ENCODE assay signal across 35 mouse cellular contexts in the genomic region with DNA sequence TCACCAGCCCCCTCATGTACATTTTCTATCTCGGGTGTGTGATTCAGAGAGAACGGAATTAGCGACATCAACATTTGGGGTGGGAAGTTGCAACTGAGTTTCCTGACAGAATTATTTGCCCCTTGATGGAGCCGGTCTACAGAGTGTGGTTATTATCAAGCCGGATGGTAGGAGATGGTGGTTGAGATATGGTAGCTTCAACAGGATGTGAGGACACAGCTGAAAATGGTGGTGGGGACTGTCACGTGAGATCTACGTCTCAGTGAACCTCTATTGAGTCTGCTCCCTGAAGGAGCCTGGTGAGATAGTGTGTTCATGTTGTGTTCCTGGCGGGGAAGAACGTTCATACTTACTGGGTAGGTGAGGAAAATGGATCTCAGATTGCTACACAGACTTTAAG. TPM values are rescaled to one million over a fixed set of nuclear protein-coding genes. Genes with fewer than 3 reads are reported as not detected.
DNase-seq lines count a peak whose midpoint lies in the region; ATAC-seq and TF ChIP-seq lines count a peak whose summit lies in the region.
"Had no signal": no experiment of that assay in that cellular context is flagged by ENCODE, and none has a peak within 500 bp of the region (broad histone marks: within the 10 kb centered on the region; RNA-seq: fewer than 3 reads in every experiment).

No protein-coding gene starts in this region.

- no peak overlapping the region for H3K9ac ChIP-seq in intestine, embryonic 14.5 days (ENCODE audit: low read length)
- H3K9ac ChIP-seq in intestine, postnatal 0 days (ENCODE audit: low read depth, low read length), result no peak overlapping the region
- H3K9ac ChIP-seq in midbrain, embryonic 14.5 days (replicated peaks; ENCODE audit: low read length), result no peak overlapping the region
- H3K9ac ChIP-seq: forebrain, embryonic 13.5 days; heart, embryonic 12.5 days; hindbrain, embryonic 14.5 days; limb, embryonic 15.5 days; liver, embryonic 13.5 days had no signal

- no peaks in the 10 kb centered on the region for H3K79me2 ChIP-seq in C2C12 (ENCODE audit: control insufficient read depth, insufficient read depth)

- H3K4me1 ChIP-seq in intestine, embryonic 14.5 days (replicated peaks; ENCODE audit: control insufficient read depth, insufficient read depth, low read length), result no peaks in the 10 kb centered on the region
- H3K4me1 ChIP-seq in intestine, postnatal 0 days (replicated peaks; ENCODE audit: control insufficient read depth, insufficient read depth, low read length), result no peaks in the 10 kb centered on the region; the same call in 1 of the 2 replicates
- no peaks in the 10 kb centered on the region for H3K4me1 ChIP-seq in midbrain, embryonic 14.5 days (ENCODE audit: control insufficient read depth, insufficient read depth, low read length)
- H3K4me1 ChIP-seq: forebrain, embryonic 13.5 days; limb, embryonic 10.5 days; limb, embryonic 15.5 days; liver, embryonic 13.5 days had no signal

- TF ChIP-seq CTCF in intestine, postnatal 0 days (IDR thresholded peaks at IDR 0.05; ENCODE audit: low read depth), result no peak
- TF ChIP-seq CTCF in C2C12 (IDR thresholded peaks at IDR 0.05; ENCODE audit: control insufficient read depth, insufficient read depth, insufficient read length), result no peak

- H3K79me3 ChIP-seq in C2C12 (ENCODE audit: low read depth), result peaks cover 2% of the 10 kb centered on the region

- no peaks in the 10 kb centered on the region for H3K27me3 ChIP-seq in intestine, embryonic 14.5 days (replicated peaks; ENCODE audit: control insufficient read depth, insufficient read depth, low read length)
- no peaks in the 10 kb centered on the region for H3K27me3 ChIP-seq in intestine, postnatal 0 days (replicated peaks; ENCODE audit: control insufficient read depth, insufficient read depth, low read length)
- H3K27me3 ChIP-seq in C2C12 (ENCODE audit: control insufficient read depth, insufficient read depth, insufficient read length), result no peaks in the 10 kb centered on the region
- H3K27me3 ChIP-seq in midbrain, embryonic 14.5 days (ENCODE audit: control insufficient read depth, insufficient read depth, low read length), result no peaks in the 10 kb centered on the region
- H3K27me3 ChIP-seq: forebrain, embryonic 13.5 days; heart, embryonic 12.5 days; limb, embryonic 15.5 days; liver, embryonic 13.5 days had no signal

- no peak for ATAC-seq in intestine, embryonic 14.5 days (replicated peaks; ENCODE audit: low FRiP score, low TSS enrichment, low read depth)
- ATAC-seq in intestine, postnatal 0 days, result no peak
- peak; percentile 28; the same call in 1 of the 2 replicates for ATAC-seq in megakaryocyte, adult 5-6 weeks (ENCODE audit: poor library complexity, severe bottlenecking)
- no peak for ATAC-seq in midbrain, embryonic 14.5 days (ENCODE audit: low FRiP score, low TSS enrichment)
- ATAC-seq: CD4-positive, CD25-positive, alpha-beta regulatory T cell, adult 4 months; forebrain, embryonic 13.5 days; inflammation-experienced regulatory T-cells, adult 6 months had no signal

- WGBS in intestine, embryonic 14.5 days, result 94% methylated on average over 9 of the region's 9 CpGs
- 93% methylated on average over 9 of the region's 9 CpGs for WGBS in intestine, postnatal 0 days
- WGBS in midbrain, embryonic 14.5 days, result 95% methylated on average over 9 of the region's 9 CpGs

- H3ac ChIP-seq in C2C12 (ENCODE audit: control insufficient read depth, insufficient read length, low read depth), result no peak overlapping the region

- H3K9me3 ChIP-seq in intestine, embryonic 14.5 days (ENCODE audit: control insufficient read depth, low read length), result no peaks in the 10 kb centered on the region
- H3K9me3 ChIP-seq in intestine, postnatal 0 days (ENCODE audit: control insufficient read depth), result no peaks in the 10 kb centered on the region
- no peaks in the 10 kb centered on the region for H3K9me3 ChIP-seq in midbrain, embryonic 14.5 days (ENCODE audit: control insufficient read depth, low read length)
- H3K9me3 ChIP-seq: forebrain, embryonic 13.5 days; heart, embryonic 12.5 days; limb, embryonic 10.5 days; limb, embryonic 15.5 days; liver, embryonic 13.5 days had no signal

- H3K36me3 ChIP-seq in intestine, embryonic 14.5 days (ENCODE audit: control insufficient read depth, insufficient read depth, low read length), result no peaks in the 10 kb centered on the region
- H3K36me3 ChIP-seq in intestine, postnatal 0 days (ENCODE audit: control insufficient read depth, insufficient read depth), result no peaks in the 10 kb centered on the region
- no peaks in the 10 kb centered on the region for H3K36me3 ChIP-seq in C2C12 (ENCODE audit: control insufficient read depth, insufficient read depth)
- 0 out of 2 replicates have a peak, but pooled peaks cover 4% of the 10 kb centered on the region for H3K36me3 ChIP-seq in midbrain, embryonic 14.5 days (ENCODE audit: control insufficient read depth, insufficient read depth, low read length)
- H3K36me3 ChIP-seq: heart, embryonic 12.5 days; limb, embryonic 15.5 days; liver, embryonic 13.5 days had no signal

- no peak overlapping the region for H3K27ac ChIP-seq in intestine, embryonic 14.5 days (ENCODE audit: low read depth)
- no peak overlapping the region for H3K27ac ChIP-seq in intestine, postnatal 0 days (ENCODE audit: low read depth, low read length)
- H3K27ac ChIP-seq in midbrain, embryonic 14.5 days (replicated peaks; ENCODE audit: low read depth, low read length), result no peak overlapping the region
- H3K27ac ChIP-seq: forebrain, embryonic 13.5 days; heart, adult 2 months; hindbrain, embryonic 14.5 days; limb, embryonic 10.5 days; limb, embryonic 15.5 days; liver, embryonic 13.5 days had no signal

- peak; percentile 12 for DNase-seq in intestine, embryonic 14.5 days (ENCODE audit: low spot score)
- DNase-seq in thymus, postnatal 25 days, result peak; percentile 10
- no peak for DNase-seq in midbrain, embryonic 14.5 days
- DNase-seq in c-Kit-positive CD71-positive TER-119-positive erythroid progenitor cells, embryonic 14.5 days (ENCODE audit: low spot score), result no peak
- DNase-seq: adrenal gland, postnatal 25 days; cerebellum, adult 2 months; cerebellum, postnatal 14 days; gastrocnemius, postnatal 25 days; heart, adult 2 months; kidney, postnatal 4 days; liver, embryonic 13.5 days; lung, adult 2 months; lung, postnatal 10 days; retina, postnatal 1 day; right cerebral cortex, postnatal 14 days had no signal

- no peak overlapping the region for H3K4me2 ChIP-seq in intestine, embryonic 14.5 days (ENCODE audit: low read length)
- H3K4me2 ChIP-seq in intestine, postnatal 0 days (replicated peaks; ENCODE audit: low read depth), result no peak overlapping the region
- H3K4me2 ChIP-seq in midbrain, embryonic 14.5 days (ENCODE audit: low read length), result no peak overlapping the region
- H3K4me2 ChIP-seq: forebrain, embryonic 13.5 days; heart, embryonic 12.5 days; hindbrain, embryonic 14.5 days; limb, embryonic 15.5 days; liver, embryonic 13.5 days; midbrain, embryonic 11.5 days had no signal

- H3K4me3 ChIP-seq in intestine, embryonic 14.5 days (ENCODE audit: low read depth, low read length), result no peak overlapping the region
- no peak overlapping the region for H3K4me3 ChIP-seq in intestine, postnatal 0 days (ENCODE audit: low read depth, low read length)
- no peak overlapping the region for H3K4me3 ChIP-seq in C2C12 (ENCODE audit: insufficient read depth, poor library complexity, severe bottlenecking)
- no peak overlapping the region for H3K4me3 ChIP-seq in midbrain, embryonic 14.5 days (replicated peaks; ENCODE audit: low read depth, low read length)
- H3K4me3 ChIP-seq: forebrain, embryonic 13.5 days; heart, adult 2 months; heart, embryonic 12.5 days; limb, embryonic 10.5 days; limb, embryonic 15.5 days; liver, embryonic 13.5 days had no signal

TF ChIP-seq in C2C12, 6 proteins besides CTCF, POLR2A, EP300 and RAD21:
- TF ChIP-seq FOSL1 (IDR thresholded peaks at IDR 0.05; ENCODE audit: insufficient read depth, low read length, poor library complexity, severe bottlenecking) (no peak), USF1 (IDR thresholded peaks at IDR 0.05; ENCODE audit: low read depth) (peak; percentile 50)

RNA-seq across cellular contexts. Expression of gene Ildr2, which starts 13.0 kb away (rescaled TPM):
- 0.60 and 1.0 TPM in 2 replicates for polyA plus RNA-seq in intestine, embryonic 14.5 days (2014; fragmentation: Nextera tagmentation; extraction: Ambion mirVana)
- 0.43 and 0.60 TPM in 2 replicates for polyA plus RNA-seq in intestine, postnatal 0 days (2015; fragmentation: Nextera tagmentation; extraction: Ambion mirVana)
- polyA plus RNA-seq in C2C12 (2012; fragmentation: generic; extraction: Trizol), result 8.8 TPM
- 0.02 TPM in 1 of 2 replicates, not detected in the other for total RNA-seq in megakaryocyte, adult 5-6 weeks (2015)
- 0.16 TPM in 1 of 2 replicates, not detected in the other for total RNA-seq in megakaryocyte, adult 5-6 weeks (2017)
- polyA plus RNA-seq in midbrain, embryonic 14.5 days (2014; fragmentation: Nextera tagmentation; extraction: Ambion mirVana), result 3.7 and 4.1 TPM in 2 replicates
- total RNA-seq: hematopoietic stem cell, adult 5-6 weeks had no signal
- polyA plus RNA-seq: CD4-positive, CD25-positive, alpha-beta regulatory T cell, adult 4 months; inflammation-experienced regulatory T-cells, adult 6 months had no signal

RNA-seq across cellular contexts. Expression of gene Mael, which starts 28.4 kb away (rescaled TPM):
- not detected in 2 replicates for polyA plus RNA-seq in intestine, embryonic 14.5 days (2014; fragmentation: Nextera tagmentation; extraction: Ambion mirVana)
- not detected in 2 replicates for polyA plus RNA-seq in intestine, postnatal 0 days (2015; fragmentation: Nextera tagmentation; extraction: Ambion mirVana)
- polyA plus RNA-seq in C2C12 (2012; fragmentation: generic; extraction: Trizol), result not detected
- not detected in 2 replicates for total RNA-seq in megakaryocyte, adult 5-6 weeks (2015)
- total RNA-seq in megakaryocyte, adult 5-6 weeks (2017), result not detected in 2 replicates
- not detected in 2 replicates for polyA plus RNA-seq in midbrain, embryonic 14.5 days (2014; fragmentation: Nextera tagmentation; extraction: Ambion mirVana)
- total RNA-seq: adrenal gland, adult 18-20 months; adrenal gland, postnatal 25 days; gastrocnemius, adult 18-20 months; gastrocnemius, postnatal 25 days; heart, adult 2 months; hematopoietic stem cell, adult 5-6 weeks had no signal
- polyA plus RNA-seq: CD4-positive, CD25-positive, alpha-beta regulatory T cell, adult 4 months; embryonic facial prominence, embryonic 11.5 days; forebrain, embryonic 13.5 days; heart, embryonic 12.5 days; heart, postnatal 0 days; inflammation-experienced regulatory T-cells, adult 6 months; kidney, postnatal 0 days; liver, embryonic 13.5 days; lung, adult 2 months; neural tube, embryonic 14.5 days; small intestine, adult 2 months; urinary bladder, adult 2 months had no signal

Comparison
In these comparisons a context has a peak if more than half of its experiments do, and no peak if none do; other contexts are left out.
1. DNase-seq: peak in intestine, embryonic 14.5 days (single experiment) and thymus, postnatal 25 days (single experiment); none in midbrain, embryonic 14.5 days (single experiment) and c-Kit-positive CD71-positive TER-119-positive erythroid progenitor cells, embryonic 14.5 days (single experiment).